In the genomic region with DNA sequence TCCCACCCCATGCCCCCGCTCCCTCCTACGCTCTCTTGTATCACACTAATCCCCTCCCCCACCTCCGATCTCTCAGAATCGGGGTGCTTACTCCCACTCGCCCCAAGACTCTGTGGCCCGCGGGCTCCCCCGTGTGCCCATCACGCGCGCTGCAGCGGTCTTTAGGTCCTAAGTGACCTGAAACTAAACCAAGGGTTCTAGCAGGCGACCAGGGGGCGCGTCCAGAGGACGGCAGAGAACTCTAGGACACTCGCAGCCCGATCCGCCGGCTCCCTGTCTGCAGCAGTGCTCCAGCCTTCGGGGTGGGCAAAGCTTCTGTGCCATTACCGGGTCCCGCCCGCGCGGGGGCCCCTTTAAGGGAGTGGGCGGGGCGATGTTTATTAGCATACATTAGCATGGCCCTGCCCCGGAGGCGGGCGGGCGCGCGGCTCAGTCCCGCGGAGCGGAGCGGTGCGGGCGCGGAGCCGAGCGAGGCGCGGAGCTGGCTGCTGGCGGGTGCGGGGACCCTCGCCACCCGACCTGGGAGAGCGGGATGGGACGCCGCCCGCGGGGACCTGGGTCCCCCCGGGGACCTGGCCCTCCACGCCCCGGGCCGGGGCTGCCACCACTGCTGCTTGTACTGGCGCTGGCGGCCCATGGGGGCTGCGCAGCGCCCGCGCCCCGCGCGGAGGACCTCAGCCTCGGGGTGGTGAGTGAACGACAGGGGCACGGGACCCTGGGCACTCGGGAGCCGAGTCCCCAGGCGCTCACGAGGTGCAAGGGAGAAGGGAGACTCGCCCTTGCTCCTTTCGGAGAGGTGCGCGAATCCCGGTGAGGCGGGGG, we compare ENCODE assay signal across 8 mouse cellular contexts. TPM values are rescaled to one million over a fixed set of nuclear protein-coding genes. Genes with fewer than 3 reads are reported as not detected.
DNase-seq lines count a peak whose midpoint lies in the region; ATAC-seq and TF ChIP-seq lines count a peak whose summit lies in the region.

A gene (plus strand): TSS at position 409 of the 822 bp plus-strand sequence.

- whole genome bisulfite sequencing in embryonic facial prominence, embryonic 15.5 days, result under 1% methylated on average over 78 of the region's 80 CpGs
- under 1% methylated on average over 80 of the region's 80 CpGs for WGBS in limb, embryonic 12.5 days
- under 1% methylated on average over 80 of the region's 80 CpGs for WGBS in midbrain, embryonic 14.5 days

- H3K4me3 ChIP-seq in bone marrow macrophage, adult 2 months (ENCODE audit: insufficient read depth, low read length), result peak within 1 kb of the TSS; percentile 87
- H3K4me3 ChIP-seq in embryonic facial prominence, embryonic 15.5 days (replicated peaks), result peak within 1 kb of the TSS; percentile 77
- H3K4me3 ChIP-seq in limb, embryonic 12.5 days (replicated peaks), result peak within 1 kb of the TSS; percentile 71
- peak within 1 kb of the TSS; percentile 80 for H3K4me3 ChIP-seq in midbrain, embryonic 14.5 days (replicated peaks; ENCODE audit: low read depth, low read length)

- peaks cover 2% of the 10 kb centered on the region; the same call in 1 of the 2 replicates for H3K4me1 ChIP-seq in bone marrow macrophage, adult 2 months (ENCODE audit: control insufficient read depth, insufficient read depth, low read length)
- peaks cover 33% of the 10 kb centered on the region for H3K4me1 ChIP-seq in embryonic facial prominence, embryonic 15.5 days
- peaks cover 18% of the 10 kb centered on the region for H3K4me1 ChIP-seq in limb, embryonic 12.5 days (replicated peaks)
- H3K4me1 ChIP-seq in midbrain, embryonic 14.5 days (ENCODE audit: control insufficient read depth, insufficient read depth, low read length), result peaks cover 13% of the 10 kb centered on the region; the same call in 1 of the 2 replicates

- H3K9me3 ChIP-seq in embryonic facial prominence, embryonic 15.5 days (replicated peaks), result no peaks in the 10 kb centered on the region
- H3K9me3 ChIP-seq in limb, embryonic 12.5 days, result no peaks in the 10 kb centered on the region
- H3K9me3 ChIP-seq in midbrain, embryonic 14.5 days (ENCODE audit: control insufficient read depth, low read length), result no peaks in the 10 kb centered on the region

- no peak for TF ChIP-seq POLR2A in bone marrow macrophage, adult 2 months (IDR thresholded peaks at IDR 0.05; ENCODE audit: borderline replicate concordance, low read depth, low read length)

- peak; percentile 84 for TF ChIP-seq CTCF in bone marrow macrophage, adult 2 months (IDR thresholded peaks at IDR 0.05; ENCODE audit: low read depth, low read length)

- H3K36me3 ChIP-seq in embryonic facial prominence, embryonic 15.5 days, result no peaks in the 10 kb centered on the region
- H3K36me3 ChIP-seq in limb, embryonic 12.5 days, result no peaks in the 10 kb centered on the region
- H3K36me3 ChIP-seq in midbrain, embryonic 14.5 days (ENCODE audit: control insufficient read depth, insufficient read depth, low read length), result no peaks in the 10 kb centered on the region

- H3K27ac ChIP-seq in bone marrow macrophage, adult 2 months (ENCODE audit: insufficient read depth, low read depth, low read length), result no peak within 1 kb of the TSS
- no peak within 1 kb of the TSS for H3K27ac ChIP-seq in embryonic facial prominence, embryonic 15.5 days (replicated peaks)
- no peak within 1 kb of the TSS for H3K27ac ChIP-seq in limb, embryonic 12.5 days
- peak within 1 kb of the TSS; percentile 56 for H3K27ac ChIP-seq in midbrain, embryonic 14.5 days (replicated peaks; ENCODE audit: low read depth, low read length)

- peak within 1 kb of the TSS; percentile 21 for H3K9ac ChIP-seq in embryonic facial prominence, embryonic 15.5 days
- H3K9ac ChIP-seq in limb, embryonic 12.5 days (replicated peaks), result peak within 1 kb of the TSS; percentile 64
- H3K9ac ChIP-seq in midbrain, embryonic 14.5 days (replicated peaks; ENCODE audit: low read length), result peak within 1 kb of the TSS; percentile 82

- peak; percentile 84 for DNase-seq in A20 (ENCODE audit: low read depth, low spot score)
- DNase-seq in heart, adult 8-10 months (ENCODE audit: low spot score), result peak; percentile 85
- peak; percentile 77 to 89 for DNase-seq in kidney, adult 8-10 months
- peak; percentile 96 for DNase-seq in midbrain, embryonic 14.5 days
- peak; percentile 81 for DNase-seq in spleen, adult 12 weeks (ENCODE audit: low spot score)

- H3K27me3 ChIP-seq in embryonic facial prominence, embryonic 15.5 days, result peaks cover 55% of the 10 kb centered on the region
- peaks cover 69% of the 10 kb centered on the region for H3K27me3 ChIP-seq in limb, embryonic 12.5 days
- peaks cover 10% of the 10 kb centered on the region; the same call in 1 of the 2 replicates for H3K27me3 ChIP-seq in midbrain, embryonic 14.5 days (ENCODE audit: control insufficient read depth, insufficient read depth, low read length)

- ATAC-seq in embryonic facial prominence, embryonic 15.5 days (ENCODE audit: insufficient number of reproducible peaks, low FRiP score, low TSS enrichment, low read depth), result peak; percentile 88
- ATAC-seq in limb, embryonic 12.5 days (ENCODE audit: insufficient number of reproducible peaks, insufficient read depth, low FRiP score, low TSS enrichment, low read depth), result peak; percentile 84
- peak; percentile 88 for ATAC-seq in midbrain, embryonic 14.5 days (ENCODE audit: low FRiP score, low TSS enrichment)

- H3K4me2 ChIP-seq in embryonic facial prominence, embryonic 15.5 days (replicated peaks), result peak within 1 kb of the TSS; percentile 100
- peak within 1 kb of the TSS; percentile 100 for H3K4me2 ChIP-seq in limb, embryonic 12.5 days
- H3K4me2 ChIP-seq in midbrain, embryonic 14.5 days (ENCODE audit: low read length), result peak within 1 kb of the TSS; percentile 98

RNA-seq across cellular contexts. Expression of the gene that starts here (rescaled TPM):
- polyA plus RNA-seq in bone marrow macrophage, adult 2 months (2012; ENCODE audit: insufficient read depth, insufficient read length, missing spikeins), result 0.08 and 0.20 TPM in 2 replicates
- polyA plus RNA-seq in embryonic facial prominence, embryonic 15.5 days (2015; fragmentation: Nextera tagmentation; extraction: Ambion mirVana), result 3.2 and 4.3 TPM in 2 replicates
- total RNA-seq in heart, adult 8-10 months (2022), result under 1 TPM; 0.53 to 0.91 (median 0.77) TPM
- polyA plus RNA-seq in limb, embryonic 12.5 days (2016; fragmentation: Nextera tagmentation; extraction: Ambion mirVana), result 2.1 and 2.5 TPM in 2 replicates
- 7.3 and 8.3 TPM in 2 replicates for polyA plus RNA-seq in midbrain, embryonic 14.5 days (2014; fragmentation: Nextera tagmentation; extraction: Ambion mirVana)

Comparison
In these comparisons a context has a peak if more than half of its experiments do, and no peak if none do; other contexts are left out.
1. Peak in DNase-seq in heart, adult 8-10 months; RNA of the gene not detected or under 1 TPM.
2. H3K9ac ChIP-seq: peak in every context shown above with its lines; median percentile 82 in midbrain, embryonic 14.5 days; 64 in limb, embryonic 12.5 days; 21 in embryonic facial prominence, embryonic 15.5 days.